Mouse (Mus musculus) lung, embryonic 15.5 days (tissue): Measurements from ENCODE around the gene Zfp184. TPM values are rescaled to one million over a fixed set of nuclear protein-coding genes. Genes with fewer than 3 reads are reported as not detected.

Experiments used
- ATAC-seq: fragments of 200-750 bp; cut with Nextera tagmentation; 2 replicates; pipeline ENCODE4 v1.8.0; 2017; ENCODE audit warnings: moderate number of reproducible peaks, borderline replicate concordance; ENCODE audit not compliant: low FRiP score, low TSS enrichment; ENCODE audit errors: extremely low read depth
- H3K27ac ChIP-seq: fragments of 300-500 bp; sonication (generic); 2 replicates; pipeline ENCODE4 v1.5.1; 2015; ENCODE audit warnings: moderate library complexity, mild to moderate bottlenecking, inconsistent platforms
- H3K27me3 ChIP-seq: fragments of 300-500 bp; sonication (generic); 2 replicates; pipeline ENCODE4 v1.6.1; 2015; ENCODE audit warnings: inconsistent platforms
- H3K36me3 ChIP-seq: fragments of 300-500 bp; sonication (generic); 2 replicates; pipeline ENCODE4 v1.6.1; 2015; ENCODE audit warnings: inconsistent platforms
- H3K4me1 ChIP-seq: fragments of 300-500 bp; sonication (generic); 2 replicates; pipeline ENCODE4 v1.6.1; 2015; ENCODE audit warnings: inconsistent platforms
- H3K4me2 ChIP-seq: fragments of 300-500 bp; sonication (generic); 2 replicates; pipeline ENCODE4 v1.6.1; 2015; ENCODE audit warnings: inconsistent platforms, mild to moderate bottlenecking, moderate library complexity
- H3K4me3 ChIP-seq: fragments of 300-500 bp; sonication (generic); 2 replicates; pipeline ENCODE4 v1.5.1; 2015; ENCODE audit warnings: mild to moderate bottlenecking, inconsistent platforms
- H3K9ac ChIP-seq: fragments of 300-500 bp; sonication (generic); 2 replicates; pipeline ENCODE4 v1.6.1; 2015; ENCODE audit warnings: inconsistent platforms
- H3K9me3 ChIP-seq: fragments of 300-500 bp; sonication (generic); 2 replicates; pipeline ENCODE4 v1.6.1; 2016; ENCODE audit warnings: inconsistent platforms
- WGBS: fragments of 180-500 bp; shearing (Covaris S2); methylation state at CpG from one replicate; pipeline ENCODE4 v1.1.7; 2015; 5-methylcytosine and 5-hydroxymethylcytosine counted together
- microRNA counts: library from miRNA; unstranded; fragments of <30 nt; microRNA quantifications from one replicate; lab custom pipeline; 2016
- microRNA-seq: library from miRNA; unstranded; fragments of <30 nt; microRNA quantifications from one replicate; pipeline ENCODE4, GENCODE M21; 2016
- polyA plus RNA-seq: library from polyadenylated mRNA; unstranded; fragments of >200 nt; fragmentation: Nextera tagmentation; extraction: Ambion mirVana; gene quantifications from 2 replicates; pipeline ENCODE4 v1.2.1, GENCODE M21; 2015

The Zfp184 gene
- polyA plus RNA-seq, 1 experiment from 2014 or later: 13.3 TPM

DNA sequence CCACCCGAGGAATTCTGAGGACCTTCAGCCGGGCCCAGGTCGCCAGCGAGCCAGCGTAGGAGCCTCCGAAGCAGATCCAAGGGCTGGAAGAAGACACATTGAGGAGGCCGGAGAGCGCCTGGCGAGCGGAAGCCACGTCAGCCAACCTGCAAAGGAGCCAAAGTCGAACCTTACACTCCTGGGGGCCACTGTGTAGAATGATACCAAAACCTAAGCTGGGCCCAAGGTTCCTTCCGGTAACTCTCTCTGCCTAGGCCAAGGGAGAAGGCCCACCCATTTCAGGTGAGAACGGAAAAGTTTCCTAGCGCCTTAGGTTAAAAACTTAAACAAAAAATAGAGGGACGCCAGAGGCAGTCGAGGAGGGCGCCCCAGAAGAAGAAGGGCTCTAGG, 62.2 kb downstream of the Zfp184 start:
- Histone ChIP-seq H3K36me3 (no peaks in the 10 kb centered on the region), H3K9ac (no peak overlapping the region), H3K4me3 (peak overlapping the region; percentile 65), H3K27ac (no peak overlapping the region), H3K4me2 (peak overlapping the region; percentile 98), H3K4me1 (peaks cover 23% of the 10 kb centered on the region), H3K9me3 (no peaks in the 10 kb centered on the region), H3K27me3 (peaks cover 84% of the 10 kb centered on the region)
- 5% methylated on average over 18 of the region's 18 CpGs for WGBS
- ATAC-seq: no peak

DNA sequence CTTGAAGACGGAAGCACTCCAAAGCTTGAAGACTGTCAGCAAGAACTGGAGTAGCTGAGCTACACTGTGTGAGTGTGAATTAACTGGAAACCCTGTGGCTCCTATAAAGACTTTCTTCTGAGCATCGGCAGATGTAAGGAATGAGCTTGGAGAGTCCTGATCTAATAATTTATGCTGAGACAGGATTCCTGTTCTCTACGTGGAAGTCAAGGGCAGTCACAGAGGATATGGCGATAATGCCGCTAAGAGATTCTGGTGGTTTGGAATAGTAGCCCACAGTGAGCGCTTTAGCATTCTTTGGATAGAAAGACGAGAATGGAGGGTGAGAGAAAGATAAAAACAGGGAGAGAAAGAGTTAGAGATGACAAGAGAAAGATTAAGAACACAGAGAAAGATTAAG, 63.0 kb downstream of the Zfp184 start:
- no peak overlapping the region for H3K4me2 ChIP-seq
- no peak overlapping the region for H3K9ac ChIP-seq
- H3K9me3 ChIP-seq: no peaks in the 10 kb centered on the region
- H3K4me1 ChIP-seq: peaks cover 23% of the 10 kb centered on the region
- no peak overlapping the region for H3K4me3 ChIP-seq
- peaks cover 86% of the 10 kb centered on the region for H3K27me3 ChIP-seq
- no peak for ATAC-seq
- no peak overlapping the region for H3K27ac ChIP-seq
- 46% methylated on average over 7 of the region's 7 CpGs for WGBS
- H3K36me3 ChIP-seq: no peaks in the 10 kb centered on the region

DNA sequence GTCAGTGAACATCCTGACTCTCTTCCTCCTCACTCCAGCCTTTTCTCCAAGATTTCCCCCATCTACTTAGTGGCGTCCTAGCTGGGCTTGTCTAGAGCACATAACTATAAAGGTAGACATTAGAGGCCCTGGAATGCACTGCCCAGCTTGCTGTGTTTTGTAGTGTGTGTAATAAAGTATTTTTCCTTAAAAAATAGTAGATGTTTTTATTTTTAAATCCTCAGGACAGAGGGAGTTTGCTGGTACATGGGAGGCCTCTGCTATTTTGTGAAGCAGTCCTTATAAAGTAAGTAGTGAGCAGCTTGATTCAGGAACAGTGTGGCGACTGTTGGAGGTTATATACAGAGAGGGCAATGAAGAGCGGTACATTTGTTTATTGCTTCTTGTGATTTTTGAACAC, 63.8 kb downstream of the Zfp184 start:
- peaks cover 23% of the 10 kb centered on the region for H3K4me1 ChIP-seq
- H3K4me2 ChIP-seq: no peak overlapping the region
- ATAC-seq: no peak
- no peak overlapping the region for H3K27ac ChIP-seq
- 76% methylated on average over 3 of the region's 3 CpGs for WGBS
- no peak overlapping the region for H3K9ac ChIP-seq
- peaks cover 83% of the 10 kb centered on the region for H3K27me3 ChIP-seq
- H3K9me3 ChIP-seq: no peaks in the 10 kb centered on the region
- H3K4me3 ChIP-seq: 0 out of 2 replicates have a peak overlapping the region, but pooled peaks have one; percentile 2
- no peaks in the 10 kb centered on the region for H3K36me3 ChIP-seq

DNA sequence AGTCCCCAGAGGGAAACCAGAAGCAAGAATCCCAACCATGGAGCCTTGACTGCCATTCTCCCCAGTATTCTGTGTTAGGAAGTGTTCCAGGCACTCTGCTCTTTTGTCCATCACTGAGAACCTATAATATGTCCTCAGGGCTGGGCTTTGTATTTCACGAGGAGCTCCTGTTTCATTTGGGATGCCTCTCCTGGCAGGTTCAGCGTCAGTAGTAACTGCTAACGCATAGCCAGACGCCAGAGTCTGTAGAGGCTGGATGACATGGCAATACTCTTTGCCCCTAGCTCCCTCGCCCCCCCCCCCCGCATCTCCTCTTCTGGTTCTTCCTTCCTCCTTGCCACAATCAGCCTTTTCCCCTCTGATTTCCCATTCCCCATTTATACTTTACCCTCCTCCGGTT, 64.7 kb downstream of the Zfp184 start, which contains the start of gene Prss16:
TSS of gene Prss16 (minus strand) at position 101 of the 400 bp plus-strand sequence.
- H3K27ac ChIP-seq: no peak within 1 kb of the TSS
- no peaks in the 10 kb centered on the region for H3K9me3 ChIP-seq
- ATAC-seq: no peak
- 0 out of 2 replicates have a peak within 1 kb of the TSS, but pooled peaks have one; percentile 2 for H3K4me3 ChIP-seq
- peaks cover 83% of the 10 kb centered on the region for H3K27me3 ChIP-seq
- no peak within 1 kb of the TSS for H3K4me2 ChIP-seq
- H3K36me3 ChIP-seq: no peaks in the 10 kb centered on the region
- 42% methylated on average over 7 of the region's 7 CpGs for WGBS
- H3K4me1 ChIP-seq: peaks cover 27% of the 10 kb centered on the region
- no peak within 1 kb of the TSS for H3K9ac ChIP-seq

MicroRNA genes within 50 kb of the gene (microRNA counts, 519-probe panel; counts per million panel counts)
- microRNA mmu-miR-1983 (lab: Ali Mortazavi, UCI): 2,891 counts per million, percentile 76 among the panel's probes with 10 or more counts

Small RNA genes lying within 50 kb of the gene (microRNA-seq; reads per million reads assigned to microRNA genes)
- gene Gm44456: not detected
- gene Mir1983: 1,256 reads per million, percentile 78 among the genes with 10 or more reads in this experiment

Other genes starting within 250 kb of the Zfp184 start
- not detected in 2 replicates for gene Olfr1359, start 247.0 kb upstream of the Zfp184 start, polyA plus RNA-seq
- gene Hist1h2bl, start 229.0 kb upstream of the Zfp184 start, polyA plus RNA-seq: 2.0 and 3.0 TPM in 2 replicates
- 25.5 and 29.4 TPM in 2 replicates for gene Hist1h2ai, start 228.7 kb upstream of the Zfp184 start, polyA plus RNA-seq
- 11.8 and 14.4 TPM in 2 replicates for gene Hist1h3h, start 227.4 kb upstream of the Zfp184 start, polyA plus RNA-seq
- gene Hist1h2bm, start 223.1 kb upstream of the Zfp184 start, polyA plus RNA-seq: 4.5 and 5.5 TPM in 2 replicates
- 1.8 and 3.1 TPM in 2 replicates for gene Hist1h4j, start 210.0 kb upstream of the Zfp184 start, polyA plus RNA-seq
- gene Hist1h4k, start 194.6 kb upstream of the Zfp184 start, polyA plus RNA-seq: 3.1 and 6.3 TPM in 2 replicates
- 43.1 and 47.1 TPM in 2 replicates for gene Hist1h2ak, start 191.3 kb upstream of the Zfp184 start, polyA plus RNA-seq
- 5.5 and 6.1 TPM in 2 replicates for gene Hist1h2bn, start 191.0 kb upstream of the Zfp184 start, polyA plus RNA-seq
- gene Hist1h1b, start 164.5 kb upstream of the Zfp184 start, polyA plus RNA-seq: 41.4 and 42.0 TPM in 2 replicates
- gene Hist1h3i, start 161.7 kb upstream of the Zfp184 start, polyA plus RNA-seq: 137 and 172 TPM in 2 replicates
- gene Hist1h2an, start 157.9 kb upstream of the Zfp184 start, polyA plus RNA-seq: 10.7 and 22.4 TPM in 2 replicates
- gene Hist1h2bp, start 157.6 kb upstream of the Zfp184 start, polyA plus RNA-seq: 2.1 and 3.1 TPM in 2 replicates
- 23.1 and 31.1 TPM in 2 replicates for gene Hist1h2bq, start 134.9 kb upstream of the Zfp184 start, polyA plus RNA-seq
- gene Hist1h2ao, start 134.6 kb upstream of the Zfp184 start, polyA plus RNA-seq: 1.7 TPM in 1 of 2 replicates, not detected in the other
- gene Hist1h4m, start 133.3 kb upstream of the Zfp184 start, polyA plus RNA-seq: not detected in 2 replicates
- gene Hist1h4n, start 112.9 kb upstream of the Zfp184 start, polyA plus RNA-seq: 19.5 and 22.5 TPM in 2 replicates
- 3,976 and 4,351 TPM in 2 replicates for gene Hist1h2ap, start 111.6 kb upstream of the Zfp184 start, polyA plus RNA-seq
- 26.7 and 30.8 TPM in 2 replicates for gene Hist1h2br, start 111.4 kb upstream of the Zfp184 start, polyA plus RNA-seq
- 0.09 and 0.32 TPM in 2 replicates for gene Pom121l2, start 36.1 kb downstream of the Zfp184 start, polyA plus RNA-seq
- gene Prss16, start 64.6 kb downstream of the Zfp184 start, polyA plus RNA-seq: 11.2 and 36.4 TPM in 2 replicates
- 8.1 and 8.2 TPM in 2 replicates for gene Hist1h2ah, start 90.5 kb downstream of the Zfp184 start, polyA plus RNA-seq
- gene Hist1h2bk, start 90.8 kb downstream of the Zfp184 start, polyA plus RNA-seq: 7.0 and 7.4 TPM in 2 replicates
- gene Hist1h4i, start 96.3 kb downstream of the Zfp184 start, polyA plus RNA-seq: 27.2 and 29.1 TPM in 2 replicates
- gene Hist1h2ag, start 97.8 kb downstream of the Zfp184 start, polyA plus RNA-seq: 52.7 and 55.6 TPM in 2 replicates
- gene Hist1h2bj, start 98.1 kb downstream of the Zfp184 start, polyA plus RNA-seq: 15.7 and 16.0 TPM in 2 replicates
- gene Vmn1r188, start 139.3 kb downstream of the Zfp184 start, polyA plus RNA-seq: not detected in 2 replicates
- not detected in 2 replicates for gene Vmn1r189, start 160.7 kb downstream of the Zfp184 start, polyA plus RNA-seq
- not detected in 2 replicates for gene Vmn1r191, start 238.9 kb downstream of the Zfp184 start, polyA plus RNA-seq
- gene Vmn1r192, start 246.0 kb downstream of the Zfp184 start, polyA plus RNA-seq: not detected in 2 replicates